Mouse (Mus musculus): ENCODE data around the gene Lce3c. TPM values are rescaled to one million over a fixed set of nuclear protein-coding genes. Genes with fewer than 3 reads are reported as not detected.

The Lce3c gene
- polyA plus RNA-seq, 1 experiment from 2014 or later, result not detected

Other genes starting within 250 kb of the Lce3c start
- not detected in 2 replicates for gene Lce1e, start 235.4 kb upstream of the Lce3c start, polyA plus RNA-seq (2016; fragmentation: Nextera tagmentation; extraction: Ambion mirVana)
- gene Lce1f, start 224.1 kb upstream of the Lce3c start, polyA plus RNA-seq (2016; fragmentation: Nextera tagmentation; extraction: Ambion mirVana), result not detected in 2 replicates
- gene Gm38119, start 205.4 kb upstream of the Lce3c start, polyA plus RNA-seq (2016; fragmentation: Nextera tagmentation; extraction: Ambion mirVana), result not detected in 2 replicates
- gene Lce1g, start 192.1 kb upstream of the Lce3c start, polyA plus RNA-seq (2016; fragmentation: Nextera tagmentation; extraction: Ambion mirVana), result not detected in 2 replicates
- gene Lce1h, start 179.4 kb upstream of the Lce3c start, polyA plus RNA-seq (2016; fragmentation: Nextera tagmentation; extraction: Ambion mirVana), result not detected in 2 replicates
- not detected in 2 replicates for gene Lce1i, start 165.6 kb upstream of the Lce3c start, polyA plus RNA-seq (2016; fragmentation: Nextera tagmentation; extraction: Ambion mirVana)
- not detected in 2 replicates for gene Lce1j, start 154.0 kb upstream of the Lce3c start, polyA plus RNA-seq (2016; fragmentation: Nextera tagmentation; extraction: Ambion mirVana)
- not detected in 2 replicates for gene Lce1k, start 136.6 kb upstream of the Lce3c start, polyA plus RNA-seq (2016; fragmentation: Nextera tagmentation; extraction: Ambion mirVana)
- gene Kprp, start 117.2 kb upstream of the Lce3c start, polyA plus RNA-seq (2016; fragmentation: Nextera tagmentation; extraction: Ambion mirVana), result not detected in 2 replicates
- gene Lce1l, start 93.2 kb upstream of the Lce3c start, polyA plus RNA-seq (2016; fragmentation: Nextera tagmentation; extraction: Ambion mirVana), result not detected in 2 replicates
- gene 2310050C09Rik, start 74.3 kb upstream of the Lce3c start, polyA plus RNA-seq (2016; fragmentation: Nextera tagmentation; extraction: Ambion mirVana), result not detected in 2 replicates
- gene Lce3a, start 18.3 kb upstream of the Lce3c start, polyA plus RNA-seq (2016; fragmentation: Nextera tagmentation; extraction: Ambion mirVana), result not detected in 2 replicates
- not detected in 2 replicates for gene Lce3b, start 11.5 kb upstream of the Lce3c start, polyA plus RNA-seq (2016; fragmentation: Nextera tagmentation; extraction: Ambion mirVana)
- not detected in 2 replicates for gene Lce3d, start 12.9 kb downstream of the Lce3c start, polyA plus RNA-seq (2016; fragmentation: Nextera tagmentation; extraction: Ambion mirVana)
- gene Lce3e, start 22.6 kb downstream of the Lce3c start, polyA plus RNA-seq (2016; fragmentation: Nextera tagmentation; extraction: Ambion mirVana), result not detected in 2 replicates
- gene Lce3f, start 47.7 kb downstream of the Lce3c start, polyA plus RNA-seq (2016; fragmentation: Nextera tagmentation; extraction: Ambion mirVana), result not detected in 2 replicates
- 0.32 TPM in 1 of 2 replicates, not detected in the other for gene Crct1, start 71.2 kb downstream of the Lce3c start, polyA plus RNA-seq (2016; fragmentation: Nextera tagmentation; extraction: Ambion mirVana)
- not detected in 2 replicates for gene Lce1m, start 74.6 kb downstream of the Lce3c start, polyA plus RNA-seq (2016; fragmentation: Nextera tagmentation; extraction: Ambion mirVana)
- gene Gm4858, start 124.3 kb downstream of the Lce3c start, polyA plus RNA-seq (2016; fragmentation: Nextera tagmentation; extraction: Ambion mirVana), result not detected in 2 replicates
- not detected in 2 replicates for gene Crnn, start 200.3 kb downstream of the Lce3c start, polyA plus RNA-seq (2016; fragmentation: Nextera tagmentation; extraction: Ambion mirVana)

Data from neural tube, embryonic 12.5 days (tissue).